Mouse (Mus musculus) intestine, embryonic 16.5 days (tissue): ENCODE data around the gene Col6a5. TPM values are rescaled to one million over a fixed set of nuclear protein-coding genes. Genes with fewer than 3 reads are reported as not detected.

ENCODE experiments used
- ATAC-seq: fragments of 200-750 bp; cut with Nextera tagmentation; 2 replicates; pipeline ENCODE4 v1.8.0; 2017; ENCODE audit warnings: moderate TSS enrichment, moderate library complexity
- H3K27ac ChIP-seq: fragments of 300-500 bp; sonication (generic); 2 replicates; pipeline ENCODE4 v1.5.1; 2014; ENCODE audit warnings: mild to moderate bottlenecking, low read length
- H3K27me3 ChIP-seq: fragments of 300-500 bp; sonication (generic); replicated peaks from 2 replicates; pipeline ENCODE4 v1.6.1; 2014; ENCODE audit warnings: low read length, control low read depth, mixed read lengths; ENCODE audit not compliant: control insufficient read depth, insufficient read depth
- H3K36me3 ChIP-seq: fragments of 300-500 bp; sonication (generic); 2 replicates; pipeline ENCODE4 v1.6.1; 2014; ENCODE audit warnings: low read length, control low read depth; ENCODE audit not compliant: control insufficient read depth, insufficient read depth
- H3K4me1 ChIP-seq: fragments of 300-500 bp; sonication (generic); 2 replicates; pipeline ENCODE4 v1.6.1; 2014; ENCODE audit warnings: low read length, control low read depth, mixed read lengths; ENCODE audit not compliant: control insufficient read depth, insufficient read depth
- H3K4me2 ChIP-seq: fragments of 300-500 bp; sonication (generic); 2 replicates; pipeline ENCODE4 v1.6.1; 2014; ENCODE audit warnings: low read depth, low read length, control low read depth
- H3K4me3 ChIP-seq: fragments of 300-500 bp; sonication (generic); 2 replicates; pipeline ENCODE4 v1.5.1; 2014; ENCODE audit warnings: mild to moderate bottlenecking, low read length
- H3K9ac ChIP-seq: fragments of 300-500 bp; sonication (generic); 2 replicates; pipeline ENCODE4 v1.6.1; 2014; ENCODE audit warnings: low read depth, low read length
- H3K9me3 ChIP-seq: fragments of 300-500 bp; sonication (generic); 2 replicates; pipeline ENCODE4 v1.6.1; 2016; ENCODE audit warnings: low read length, control low read depth; ENCODE audit not compliant: control insufficient read depth
- WGBS: fragments of 180-500 bp; shearing (Covaris S2); extraction: QIAGEN DNeasy Blood & Tissue Kit; methylation state at CpG from one replicate; pipeline ENCODE4 v1.1.7; 2014; 5-methylcytosine and 5-hydroxymethylcytosine counted together
- polyA plus RNA-seq: library from polyadenylated mRNA; unstranded; fragments of >200 nt; fragmentation: Nextera tagmentation; extraction: Ambion mirVana; gene quantifications from 2 replicates; pipeline ENCODE4 v1.2.1, GENCODE M21; 2015

The Col6a5 gene
- polyA plus RNA-seq, 1 experiment from 2014 or later: 2.8 TPM

DNA sequence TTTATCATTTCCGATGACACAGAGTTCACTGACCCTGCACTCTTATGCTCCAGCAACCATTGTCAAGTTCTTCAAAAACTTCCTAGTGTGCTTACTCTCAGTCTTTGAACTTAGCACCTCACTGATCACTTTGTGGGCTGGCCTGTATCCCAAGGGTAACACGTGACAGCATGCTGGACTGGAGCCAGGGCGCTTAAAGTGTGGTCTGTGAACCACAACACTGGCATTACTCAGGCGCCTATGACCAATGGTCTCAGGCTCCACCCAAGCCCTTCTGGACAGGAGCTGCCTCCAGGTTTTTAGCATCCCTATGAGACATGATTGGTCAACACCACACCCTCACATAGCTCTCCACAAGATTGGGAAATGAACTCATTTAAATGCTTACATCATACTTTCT is 79.7 kb downstream of the Col6a5 start:
- no peaks in the 10 kb centered on the region for H3K9me3 ChIP-seq
- no peak overlapping the region for H3K4me3 ChIP-seq
- H3K27me3 ChIP-seq: no peaks in the 10 kb centered on the region
- 83% methylated on average over 4 of the region's 4 CpGs for WGBS
- no peak overlapping the region for H3K9ac ChIP-seq
- H3K4me2 ChIP-seq: no peak overlapping the region
- ATAC-seq: no peak
- H3K27ac ChIP-seq: no peak overlapping the region
- H3K36me3 ChIP-seq: no peaks in the 10 kb centered on the region
- no peaks in the 10 kb centered on the region for H3K4me1 ChIP-seq

GRCm38 (mm10) chr9:105878365-105879108 is 81.9 kb downstream of the Col6a5 start:
- WGBS: 48% methylated on average over 11 of the region's 11 CpGs
- ATAC-seq: no peak
- H3K4me1 ChIP-seq: no peaks in the 10 kb centered on the region
- H3K9me3 ChIP-seq: no peaks in the 10 kb centered on the region
- no peak overlapping the region for H3K4me2 ChIP-seq
- no peak overlapping the region for H3K27ac ChIP-seq
- no peaks in the 10 kb centered on the region for H3K36me3 ChIP-seq
- no peaks in the 10 kb centered on the region for H3K27me3 ChIP-seq
- no peak overlapping the region for H3K4me3 ChIP-seq
- no peak overlapping the region for H3K9ac ChIP-seq

DNA sequence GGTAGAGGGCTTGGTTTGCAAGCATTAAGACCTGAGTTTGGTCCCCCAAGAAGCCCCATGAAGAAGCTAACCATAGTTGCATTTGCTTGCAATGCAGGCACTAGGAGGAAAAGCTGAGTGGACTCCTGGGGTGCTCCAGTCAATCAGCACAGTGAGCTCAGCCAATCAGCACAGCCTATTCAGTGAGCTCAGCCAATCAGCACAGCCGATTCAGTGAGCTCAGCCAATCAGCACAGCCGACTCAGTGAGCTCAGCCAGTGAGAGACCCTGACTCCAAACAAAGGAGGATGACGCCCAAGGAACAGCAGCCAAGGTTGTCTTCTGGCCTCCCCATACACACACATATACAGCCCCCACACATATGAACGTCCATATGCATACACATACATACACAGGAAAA is 84.3 kb downstream of the Col6a5 start:
- 92% methylated on average over 4 of the region's 4 CpGs for WGBS
- H3K27ac ChIP-seq: no peak overlapping the region
- no peak for ATAC-seq
- no peak overlapping the region for H3K9ac ChIP-seq
- H3K36me3 ChIP-seq: no peaks in the 10 kb centered on the region
- no peak overlapping the region for H3K4me2 ChIP-seq
- H3K4me1 ChIP-seq: no peaks in the 10 kb centered on the region
- H3K9me3 ChIP-seq: no peaks in the 10 kb centered on the region
- no peaks in the 10 kb centered on the region for H3K27me3 ChIP-seq
- no peak overlapping the region for H3K4me3 ChIP-seq

GRCm38 (mm10) chr9:105871643-105872042 is 88.8 kb downstream of the Col6a5 start:
- 73% methylated on average over 14 of the region's 14 CpGs for WGBS
- H3K27me3 ChIP-seq: no peaks in the 10 kb centered on the region
- no peak overlapping the region for H3K4me3 ChIP-seq
- H3K27ac ChIP-seq: no peak overlapping the region
- no peak overlapping the region for H3K4me2 ChIP-seq
- no peak for ATAC-seq
- no peaks in the 10 kb centered on the region for H3K4me1 ChIP-seq
- no peaks in the 10 kb centered on the region for H3K9me3 ChIP-seq
- no peaks in the 10 kb centered on the region for H3K36me3 ChIP-seq
- no peak overlapping the region for H3K9ac ChIP-seq

GRCm38 (mm10) chr9:105857773-105858172 is 102.7 kb downstream of the Col6a5 start:
- no peak for ATAC-seq
- no peak overlapping the region for H3K4me2 ChIP-seq
- H3K27me3 ChIP-seq: no peaks in the 10 kb centered on the region
- H3K4me1 ChIP-seq: no peaks in the 10 kb centered on the region
- 18% methylated on average over 6 of the region's 6 CpGs for WGBS
- H3K9me3 ChIP-seq: no peaks in the 10 kb centered on the region
- no peak overlapping the region for H3K9ac ChIP-seq
- no peaks in the 10 kb centered on the region for H3K36me3 ChIP-seq
- H3K4me3 ChIP-seq: no peak overlapping the region
- no peak overlapping the region for H3K27ac ChIP-seq

- 81% methylated on average over 1 of the region's 1 CpGs for WGBS
- no peaks in the 10 kb centered on the region; the same call in 1 of the 2 replicates for H3K4me1 ChIP-seq
- H3K27ac ChIP-seq: no peak overlapping the region
- no peaks in the 10 kb centered on the region for H3K9me3 ChIP-seq
- no peak for ATAC-seq
- H3K27me3 ChIP-seq: no peaks in the 10 kb centered on the region
- no peak overlapping the region for H3K4me2 ChIP-seq
- no peak overlapping the region for H3K4me3 ChIP-seq
- no peaks in the 10 kb centered on the region for H3K36me3 ChIP-seq
- H3K9ac ChIP-seq: no peak overlapping the region
Measured at GRCm38 (mm10) chr9:105852778-105853065, 107.7 kb downstream of the Col6a5 start.

DNA sequence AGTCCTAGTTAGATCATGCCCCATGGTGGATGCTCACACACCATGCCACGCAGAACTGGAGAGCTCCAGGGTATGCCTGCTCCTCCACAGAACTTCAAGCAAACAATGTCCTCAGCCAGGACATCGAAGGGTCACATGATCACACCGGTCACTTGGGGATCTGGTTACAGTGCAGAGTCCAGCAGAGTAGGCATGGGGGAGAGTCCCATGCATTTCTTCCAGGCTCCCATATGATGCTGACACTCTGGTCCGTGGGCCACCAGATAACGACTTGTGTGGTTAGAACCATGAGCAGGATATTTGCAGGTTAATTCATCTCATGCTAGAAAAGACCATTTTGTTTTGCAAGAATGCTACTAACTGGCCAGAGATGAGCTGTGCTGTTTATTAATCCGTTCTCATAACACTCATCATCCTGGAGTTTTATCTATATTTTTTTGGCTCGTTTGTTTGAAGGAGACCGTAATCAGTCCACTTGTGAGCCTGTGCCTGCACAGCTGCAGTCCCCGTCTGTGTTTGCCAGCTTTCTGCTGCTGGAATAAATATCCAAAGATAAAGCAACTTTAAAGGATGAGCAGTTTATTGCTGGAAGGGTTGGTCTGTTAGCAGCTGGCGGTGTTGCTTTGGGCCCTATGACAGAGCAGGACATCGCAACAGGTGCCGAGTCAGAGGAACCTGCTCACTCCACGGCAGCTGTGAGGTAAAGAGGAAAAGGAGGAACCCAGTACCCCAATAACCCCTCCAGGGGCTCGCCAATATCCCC is 108.2 kb downstream of the Col6a5 start:
- Histone ChIP-seq H3K27me3 (no peaks in the 10 kb centered on the region), H3K4me3 (no peak overlapping the region), H3K36me3 (no peaks in the 10 kb centered on the region), H3K9me3 (no peaks in the 10 kb centered on the region), H3K4me2 (no peak overlapping the region), H3K4me1 (no peaks in the 10 kb centered on the region; the same call in 1 of the 2 replicates), H3K27ac (no peak overlapping the region), H3K9ac (no peak overlapping the region)
- WGBS: 58% methylated on average over 14 of the region's 14 CpGs
- no peak for ATAC-seq

- no peaks in the 10 kb centered on the region; the same call in 1 of the 2 replicates for H3K4me1 ChIP-seq
- no peak overlapping the region for H3K9ac ChIP-seq
- no peak for ATAC-seq
- no peak overlapping the region for H3K4me3 ChIP-seq
- no peak overlapping the region for H3K27ac ChIP-seq
- WGBS: 93% methylated on average over 3 of the region's 3 CpGs
- no peaks in the 10 kb centered on the region for H3K9me3 ChIP-seq
- no peak overlapping the region for H3K4me2 ChIP-seq
- no peaks in the 10 kb centered on the region for H3K27me3 ChIP-seq
- H3K36me3 ChIP-seq: no peaks in the 10 kb centered on the region
Measured at GRCm38 (mm10) chr9:105851011-105851410, 109.4 kb downstream of the Col6a5 start.

- Histone ChIP-seq H3K36me3 (no peaks in the 10 kb centered on the region), H3K27ac (no peak overlapping the region), H3K27me3 (no peaks in the 10 kb centered on the region), H3K4me1 (no peaks in the 10 kb centered on the region; the same call in 1 of the 2 replicates), H3K4me2 (no peak overlapping the region), H3K9ac (no peak overlapping the region), H3K9me3 (no peaks in the 10 kb centered on the region), H3K4me3 (no peak overlapping the region)
- WGBS: 75% methylated on average over 4 of the region's 4 CpGs
- no peak for ATAC-seq
Measured at GRCm38 (mm10) chr9:105848396-105848795, 112.0 kb downstream of the Col6a5 start.
